Mouse (Mus musculus) limb, embryonic 13.5 days (tissue): ENCODE measurements around the gene Slc7a5. TPM values are rescaled to one million over a fixed set of nuclear protein-coding genes. Genes with fewer than 3 reads are reported as not detected.
A peak's percentile ranks its signal among the peaks of the same experiment; 100 is the strongest.

ENCODE experiments used
- ATAC-seq: fragments of 200-750 bp; cut with Nextera tagmentation; 2 replicates; pipeline ENCODE4 v1.8.0; 2017; ENCODE audit warnings: low read depth, moderate number of reproducible peaks, moderate TSS enrichment; ENCODE audit not compliant: low FRiP score
- H3K27ac ChIP-seq: fragments of 300-500 bp; sonication (generic); 2 replicates; pipeline ENCODE4 v1.5.1; 2015; ENCODE audit warnings: inconsistent platforms, mild to moderate bottlenecking, moderate library complexity
- H3K27me3 ChIP-seq: fragments of 300-500 bp; sonication (generic); 2 replicates; pipeline ENCODE4 v1.6.1; 2015; ENCODE audit warnings: mild to moderate bottlenecking, inconsistent platforms
- H3K36me3 ChIP-seq: fragments of 300-500 bp; sonication (generic); 2 replicates; pipeline ENCODE4 v1.6.1; 2015; ENCODE audit warnings: inconsistent platforms, mild to moderate bottlenecking, moderate library complexity
- H3K4me1 ChIP-seq: fragments of 300-500 bp; sonication (generic); 2 replicates; pipeline ENCODE4 v1.6.1; 2015; ENCODE audit warnings: inconsistent platforms
- H3K4me2 ChIP-seq: fragments of 300-500 bp; sonication (generic); replicated peaks from 2 replicates; pipeline ENCODE4 v1.6.1; 2015; ENCODE audit warnings: inconsistent platforms, mild to moderate bottlenecking, moderate library complexity
- H3K4me3 ChIP-seq: fragments of 300-500 bp; sonication (generic); 2 replicates; pipeline ENCODE4 v1.5.1; 2015; ENCODE audit warnings: moderate library complexity, mild to moderate bottlenecking, inconsistent platforms
- H3K9ac ChIP-seq: fragments of 300-500 bp; sonication (generic); 2 replicates; pipeline ENCODE4 v1.6.1; 2015; ENCODE audit warnings: mild to moderate bottlenecking, inconsistent platforms
- H3K9me3 ChIP-seq: fragments of 300-500 bp; sonication (generic); 2 replicates; pipeline ENCODE4 v1.6.1; 2016; ENCODE audit warnings: inconsistent platforms
- WGBS: fragments of 180-500 bp; shearing (Covaris S2); methylation state at CpG from one replicate; pipeline ENCODE4 v1.1.7; 2015; 5-methylcytosine and 5-hydroxymethylcytosine counted together
- polyA plus RNA-seq: library from polyadenylated mRNA; unstranded; fragments of >200 nt; fragmentation: Nextera tagmentation; extraction: Ambion mirVana; gene quantifications from 2 replicates; pipeline ENCODE4 v1.2.1, GENCODE M21; 2015

Gene Slc7a5
- polyA plus RNA-seq, 1 experiment from 2014 or later, result 14.2 TPM

DNA sequence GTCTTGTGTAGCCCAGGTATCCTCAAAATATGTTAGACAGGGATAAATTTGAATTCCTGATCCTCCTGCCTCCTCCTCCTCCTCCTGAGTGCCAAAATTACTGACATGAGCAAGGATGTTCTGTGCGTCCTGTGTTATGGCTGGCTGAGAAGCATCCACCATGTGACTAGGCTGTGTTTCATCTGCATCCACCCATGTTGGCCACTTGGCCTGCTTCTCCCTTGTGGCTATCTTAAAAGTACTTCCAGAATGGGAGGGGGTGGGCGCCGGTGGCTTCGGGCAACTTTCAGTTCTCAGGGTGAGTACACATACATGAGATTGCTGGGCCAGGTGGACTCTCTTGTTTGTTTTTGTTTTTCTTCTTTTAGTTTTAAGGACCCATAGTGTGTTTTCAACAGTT lies 11.7 kb upstream of the Slc7a5 start:
- Histone ChIP-seq H3K4me3 (no peak overlapping the region), H3K4me1 (no peaks in the 10 kb centered on the region), H3K27ac (no peak overlapping the region), H3K9ac (no peak overlapping the region), H3K36me3 (no peaks in the 10 kb centered on the region), H3K4me2 (no peak overlapping the region), H3K9me3 (no peaks in the 10 kb centered on the region), H3K27me3 (no peaks in the 10 kb centered on the region; the same call in 1 of the 2 replicates)
- WGBS, result 75% methylated on average over 4 of the region's 4 CpGs
- no peak for ATAC-seq

GRCm38 (mm10) chr8:121913378-121913777 lies 5.9 kb upstream of the Slc7a5 start:
- no peak for ATAC-seq
- no peak overlapping the region for H3K4me2 ChIP-seq
- 74% methylated on average over 8 of the region's 8 CpGs for WGBS

DNA sequence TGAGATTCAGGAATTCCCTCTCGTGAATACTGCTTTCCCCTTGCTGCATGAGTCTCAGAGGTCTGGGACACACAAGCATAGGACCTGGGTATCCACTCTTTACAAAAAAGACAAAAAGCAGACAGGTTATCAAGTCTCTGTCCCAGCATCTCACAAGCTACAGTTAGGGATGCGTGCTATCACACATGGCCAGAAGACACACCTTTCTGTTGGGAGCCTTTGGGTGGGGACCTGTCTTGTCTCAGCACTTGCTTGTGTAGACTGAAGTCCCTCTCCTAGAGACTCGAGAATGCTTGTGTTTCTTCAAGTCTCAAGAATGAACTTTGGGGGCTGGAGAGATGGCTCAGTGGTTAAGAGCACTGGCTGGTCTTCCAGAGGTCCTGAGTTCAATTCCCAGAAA lies 5.3 kb upstream of the Slc7a5 start:
- H3K4me1 ChIP-seq, result peaks cover 6% of the 10 kb centered on the region
- H3K4me3 ChIP-seq, result no peak overlapping the region
- H3K9ac ChIP-seq, result no peak overlapping the region
- H3K36me3 ChIP-seq, result no peaks in the 10 kb centered on the region
- no peak overlapping the region for H3K27ac ChIP-seq
- 71% methylated on average over 3 of the region's 3 CpGs for WGBS
- H3K9me3 ChIP-seq, result no peaks in the 10 kb centered on the region
- no peak overlapping the region for H3K4me2 ChIP-seq
- peaks cover 9% of the 10 kb centered on the region for H3K27me3 ChIP-seq
- no peak for ATAC-seq

More at GRCm38 (mm10) chr8:121913378-121913777, 5.9 kb upstream of the Slc7a5 start:
- no peak overlapping the region for H3K9ac ChIP-seq
- H3K27ac ChIP-seq, result no peak overlapping the region
- H3K9me3 ChIP-seq, result no peaks in the 10 kb centered on the region
- no peaks in the 10 kb centered on the region for H3K36me3 ChIP-seq
- 0 out of 2 replicates have a peak, but pooled peaks cover under 1% of the 10 kb centered on the region for H3K4me1 ChIP-seq
- no peak overlapping the region for H3K4me3 ChIP-seq
- H3K27me3 ChIP-seq, result peaks cover 6% of the 10 kb centered on the region

- no peak for ATAC-seq
- WGBS, result 69% methylated on average over 7 of the region's 7 CpGs
- no peaks in the 10 kb centered on the region for H3K36me3 ChIP-seq
- H3K9me3 ChIP-seq, result no peaks in the 10 kb centered on the region
- no peak overlapping the region for H3K9ac ChIP-seq
- peaks cover 9% of the 10 kb centered on the region for H3K27me3 ChIP-seq
- H3K4me3 ChIP-seq, result no peak overlapping the region
- H3K27ac ChIP-seq, result no peak overlapping the region
- H3K4me2 ChIP-seq, result no peak overlapping the region
- H3K4me1 ChIP-seq, result peaks cover 6% of the 10 kb centered on the region
Measured at GRCm38 (mm10) chr8:121911987-121912386, 4.5 kb upstream of the Slc7a5 start.

GRCm38 (mm10) chr8:121911400-121911799 lies 3.9 kb upstream of the Slc7a5 start:
- H3K27me3 ChIP-seq, result peaks cover 9% of the 10 kb centered on the region
- WGBS, result 84% methylated on average over 6 of the region's 6 CpGs
- no peaks in the 10 kb centered on the region for H3K9me3 ChIP-seq
- no peak for ATAC-seq
- no peak overlapping the region for H3K9ac ChIP-seq
- H3K36me3 ChIP-seq, result no peaks in the 10 kb centered on the region
- no peak overlapping the region for H3K4me2 ChIP-seq
- H3K4me1 ChIP-seq, result peaks cover 12% of the 10 kb centered on the region
- no peak overlapping the region for H3K4me3 ChIP-seq
- H3K27ac ChIP-seq, result no peak overlapping the region

GRCm38 (mm10) chr8:121909663-121910062 lies 2.2 kb upstream of the Slc7a5 start:
- H3K27me3 ChIP-seq, result peaks cover 9% of the 10 kb centered on the region
- H3K9ac ChIP-seq, result no peak overlapping the region
- WGBS, result 9% methylated on average over 6 of the region's 6 CpGs
- H3K4me3 ChIP-seq, result no peak overlapping the region
- H3K9me3 ChIP-seq, result no peaks in the 10 kb centered on the region
- H3K36me3 ChIP-seq, result no peaks in the 10 kb centered on the region
- no peak for ATAC-seq
- H3K4me1 ChIP-seq, result peaks cover 23% of the 10 kb centered on the region
- H3K27ac ChIP-seq, result no peak overlapping the region
- no peak overlapping the region for H3K4me2 ChIP-seq

DNA sequence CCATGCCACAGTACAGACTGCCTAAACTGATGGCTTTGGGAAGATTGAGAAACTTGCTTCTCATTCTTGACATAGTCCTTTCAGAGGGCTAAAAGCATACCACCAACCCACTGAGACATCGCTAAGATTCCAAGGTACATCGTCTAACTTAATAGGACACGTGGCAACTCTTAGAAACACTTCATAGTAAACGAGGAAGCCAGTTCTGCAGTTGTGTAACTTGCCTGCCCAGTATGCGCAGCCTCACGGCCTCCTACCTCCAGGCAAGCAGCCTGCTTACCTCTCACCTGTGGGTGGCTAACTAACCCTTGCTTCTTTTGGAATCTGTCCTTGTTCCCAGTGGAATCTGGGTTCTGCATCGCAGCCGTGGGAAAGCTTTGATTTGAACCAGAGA lies 1.7 kb upstream of the Slc7a5 start:
- Histone ChIP-seq H3K4me3 (no peak overlapping the region), H3K36me3 (no peaks in the 10 kb centered on the region), H3K4me1 (peaks cover 26% of the 10 kb centered on the region), H3K27ac (no peak overlapping the region), H3K4me2 (no peak overlapping the region), H3K9me3 (no peaks in the 10 kb centered on the region), H3K9ac (no peak overlapping the region), H3K27me3 (peaks cover 9% of the 10 kb centered on the region)
- ATAC-seq, result no peak
- WGBS, result 58% methylated on average over 8 of the region's 8 CpGs

GRCm38 (mm10) chr8:121908378-121909147 lies 1.1 kb upstream of the Slc7a5 start:
- Histone ChIP-seq H3K4me3 (no peak overlapping the region), H3K36me3 (no peaks in the 10 kb centered on the region), H3K4me2 (peak overlapping the region; percentile 98), H3K9me3 (no peaks in the 10 kb centered on the region), H3K4me1 (peaks cover 26% of the 10 kb centered on the region), H3K27me3 (peaks cover 9% of the 10 kb centered on the region), H3K9ac (no peak overlapping the region), H3K27ac (no peak overlapping the region)
- 46% methylated on average over 8 of the region's 8 CpGs for WGBS
- ATAC-seq, result no peak

DNA sequence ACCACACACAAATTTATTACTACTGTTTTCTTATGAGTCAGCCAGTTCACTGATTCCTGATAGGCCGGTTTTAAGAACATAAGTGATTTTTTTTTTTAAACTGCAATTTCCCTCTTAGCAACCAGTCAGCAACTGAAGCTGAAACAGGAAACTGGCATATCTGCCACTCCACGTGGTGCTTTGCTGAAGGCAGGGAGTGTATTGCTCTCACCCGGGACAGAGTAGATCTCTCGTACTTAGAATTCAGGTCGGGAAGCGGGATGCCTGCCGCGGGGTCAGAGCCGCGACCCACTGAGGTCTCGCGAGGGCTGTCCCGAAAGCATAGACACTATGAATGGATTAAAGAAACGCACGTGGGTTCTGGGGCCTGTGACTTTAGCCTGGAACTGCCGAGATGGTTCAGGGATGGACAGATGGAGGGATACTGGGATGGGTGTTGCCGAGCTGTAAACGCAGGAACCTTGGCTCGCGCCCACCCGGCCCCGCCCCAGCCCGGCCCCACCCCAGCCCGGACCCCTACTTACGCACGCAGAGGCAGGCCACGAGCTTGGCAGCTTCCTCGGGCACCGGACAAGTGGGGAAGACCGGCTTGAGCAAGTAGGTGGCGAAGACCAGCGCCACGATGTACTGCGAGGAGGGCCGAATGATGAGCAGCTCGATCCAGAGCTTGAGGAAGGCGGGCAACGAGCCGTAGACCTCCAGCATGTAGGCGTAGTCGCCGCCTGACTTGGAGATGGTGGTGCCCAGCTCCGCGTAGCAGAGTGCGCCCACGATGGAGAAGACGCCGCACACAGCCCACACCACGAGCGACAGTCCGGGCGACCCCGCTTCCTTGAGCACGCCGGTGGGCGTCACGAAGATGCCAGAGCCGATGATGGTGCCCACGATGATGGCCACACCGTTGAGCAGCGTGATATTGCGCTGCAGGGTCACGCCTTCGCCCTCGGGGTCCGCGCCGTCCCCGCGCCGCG lies 667 bp downstream of the Slc7a5 start:
- H3K4me2 ChIP-seq, result peak overlapping the region; percentile 98
- H3K27ac ChIP-seq, result no peak overlapping the region
- ATAC-seq, result peak; percentile 33
- H3K4me1 ChIP-seq, result peaks cover 30% of the 10 kb centered on the region
- H3K27me3 ChIP-seq, result peaks cover 9% of the 10 kb centered on the region
- H3K9me3 ChIP-seq, result no peaks in the 10 kb centered on the region
- H3K36me3 ChIP-seq, result no peaks in the 10 kb centered on the region
- under 1% methylated on average over 72 of the region's 72 CpGs for WGBS
- H3K4me3 ChIP-seq, result peak overlapping the region; percentile 74
- peak overlapping the region; percentile 73 for H3K9ac ChIP-seq

DNA sequence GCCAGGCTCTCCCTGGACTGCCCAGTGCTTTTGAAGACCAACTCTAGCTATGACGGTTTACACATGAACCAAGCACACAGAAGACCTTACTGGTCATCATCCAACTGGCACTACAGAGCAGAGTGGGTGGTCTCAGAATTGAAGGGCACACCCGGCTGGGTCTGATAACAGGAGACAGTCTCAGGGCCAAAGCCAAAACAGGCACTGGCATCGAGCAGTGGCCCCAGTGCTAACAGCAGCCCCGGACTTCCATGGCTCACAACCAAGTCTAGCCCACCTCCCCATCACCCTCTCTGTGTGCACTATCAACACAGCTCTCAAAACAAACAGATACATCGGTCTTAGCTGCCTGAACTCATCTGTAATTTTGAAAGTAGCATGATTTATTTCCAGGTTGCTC lies 1.6 kb downstream of the Slc7a5 start:
- Histone ChIP-seq H3K4me3 (peak overlapping the region; percentile 74), H3K4me2 (peak overlapping the region; percentile 98), H3K9ac (peak overlapping the region; percentile 73), H3K4me1 (peaks cover 35% of the 10 kb centered on the region), H3K27me3 (peaks cover 9% of the 10 kb centered on the region), H3K27ac (no peak overlapping the region), H3K9me3 (no peaks in the 10 kb centered on the region), H3K36me3 (no peaks in the 10 kb centered on the region)
- no peak for ATAC-seq
- WGBS, result 39% methylated on average over 5 of the region's 5 CpGs

DNA sequence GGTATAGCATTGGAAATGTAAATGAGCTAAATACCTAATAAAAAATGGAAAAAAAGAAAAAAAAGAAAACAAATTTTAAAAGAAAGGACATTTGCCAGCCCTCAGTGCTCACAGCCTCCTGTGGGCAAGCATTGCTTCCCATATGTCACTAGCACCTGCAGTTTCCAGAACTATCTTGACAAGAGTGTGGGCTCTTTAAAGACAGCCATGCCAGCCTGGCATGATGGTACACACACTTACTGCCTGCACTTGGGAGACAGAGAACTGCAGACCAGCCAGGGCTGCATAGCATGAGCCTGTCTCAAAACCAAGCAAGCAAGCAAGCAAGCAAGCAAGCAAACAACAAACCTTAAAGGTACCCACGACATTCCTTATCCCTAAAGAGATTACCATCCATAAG lies 2.1 kb downstream of the Slc7a5 start:
- Histone ChIP-seq H3K4me2 (peak overlapping the region; percentile 98), H3K9ac (peak overlapping the region; percentile 73), H3K4me3 (peak overlapping the region; percentile 74), H3K4me1 (peaks cover 35% of the 10 kb centered on the region), H3K27me3 (peaks cover 9% of the 10 kb centered on the region), H3K36me3 (no peaks in the 10 kb centered on the region), H3K27ac (no peak overlapping the region), H3K9me3 (no peaks in the 10 kb centered on the region)
- 67% methylated on average over 1 of the region's 1 CpGs for WGBS
- ATAC-seq, result no peak

- Histone ChIP-seq H3K4me2 (peak overlapping the region; percentile 98), H3K4me3 (no peak overlapping the region)
- 83% methylated on average over 9 of the region's 9 CpGs for WGBS
Measured at GRCm38 (mm10) chr8:121904999-121905398, 2.5 kb downstream of the Slc7a5 start.

More at GRCm38 (mm10) chr8:121904999-121905398, 2.5 kb downstream of the Slc7a5 start:
- Histone ChIP-seq H3K4me1 (peaks cover 35% of the 10 kb centered on the region), H3K9ac (no peak overlapping the region), H3K36me3 (no peaks in the 10 kb centered on the region), H3K27me3 (peaks cover 9% of the 10 kb centered on the region), H3K9me3 (no peaks in the 10 kb centered on the region), H3K27ac (no peak overlapping the region)
- ATAC-seq, result no peak
